Mouse (Mus musculus) ES-E14 (cell line): Measurements from ENCODE around the gene Polr2g. TPM values are rescaled to one million over a fixed set of nuclear protein-coding genes. Genes with fewer than 3 reads are reported as not detected.
"Not testable (repeated sequence)": the region's sequence is repeated elsewhere in the genome, so short reads cannot be mapped to it uniquely, and the experiment has no call there.

Source experiments
- DNase-seq: peaks from one replicate; pipeline ENCODE4 v3.0.0-alpha.2; 2013; ENCODE audit warnings: low read depth, low spot score
- H3K27ac ChIP-seq: 2 replicates; pipeline ENCODE4 v1.5.1; 2012; ENCODE audit warnings: low read depth, mild to moderate bottlenecking, low read length, moderate library complexity, mixed read lengths; ENCODE audit not compliant: poor library complexity, insufficient read depth, severe bottlenecking
- H3K36me3 ChIP-seq: 2 replicates; pipeline ENCODE4 v1.6.1; 2012; ENCODE audit warnings: mild to moderate bottlenecking, low read length, moderate library complexity, mixed read lengths; ENCODE audit not compliant: control insufficient read depth, poor library complexity, insufficient read depth, severe bottlenecking
- H3K4me1 ChIP-seq, 2 experiments: fragments of 150-350 bp in 1 of 2; sonication (generic) in 1 of 2; 2 replicates each; pipeline ENCODE4 v1.6.1; 2012; ENCODE audit warnings: low read length in 2 of 2, mild to moderate bottlenecking in 1 of 2, mixed read lengths in 1 of 2; ENCODE audit not compliant: control insufficient read depth in 2 of 2, insufficient read depth in 2 of 2, poor library complexity in 1 of 2
- H3K4me3 ChIP-seq, 2 experiments: fragments of 150-350 bp in 1 of 2; sonication (generic) in 1 of 2; 2 replicates each; pipeline ENCODE4 v1.5.1; 2012; ENCODE audit warnings: low read length in 2 of 2, low read depth in 1 of 2, mild to moderate bottlenecking in 1 of 2, mixed read lengths in 1 of 2; ENCODE audit not compliant: insufficient read depth in 1 of 2, poor library complexity in 1 of 2, severe bottlenecking in 1 of 2
- H3K9ac ChIP-seq: 2 replicates; pipeline ENCODE4 v1.6.1; 2012; ENCODE audit warnings: low read depth, mild to moderate bottlenecking, low read length, mixed read lengths; ENCODE audit not compliant: poor library complexity, insufficient read depth, severe bottlenecking
- H3K9me3 ChIP-seq: fragments of 150-350 bp; sonication (generic); 2 replicates; pipeline ENCODE4 v1.6.1; 2012; ENCODE audit warnings: low read depth, mild to moderate bottlenecking, low read length; ENCODE audit not compliant: control insufficient read depth, insufficient read depth
- CHD2 ChIP-seq: IDR thresholded peaks from 2 replicates; pipeline ENCODE4 v1.6.1; 2014; ENCODE audit warnings: mild to moderate bottlenecking, low read depth, low read length, inconsistent platforms
- HCFC1 ChIP-seq: IDR thresholded peaks from 2 replicates; pipeline ENCODE4 v1.6.1; 2012; ENCODE audit warnings: low read length, inconsistent platforms, borderline replicate concordance; ENCODE audit not compliant: insufficient read depth
- MAFK ChIP-seq: IDR thresholded peaks from 2 replicates; pipeline ENCODE4 v1.6.1; 2014; ENCODE audit warnings: mild to moderate bottlenecking, low read depth, low read length, inconsistent platforms; ENCODE audit not compliant: insufficient read depth
- ZC3H11A ChIP-seq: IDR thresholded peaks from 2 replicates; pipeline ENCODE4 v1.6.1; 2012; ENCODE audit warnings: low read depth, mild to moderate bottlenecking, inconsistent platforms, low read length, borderline replicate concordance
- ZNF384 ChIP-seq: IDR thresholded peaks from 2 replicates; pipeline ENCODE4 v1.6.1; 2012; ENCODE audit warnings: low read depth, low read length, inconsistent platforms
- in situ Hi-C, 2 experiments: fragments of 600-800 bp; cut with MboI; formaldehyde crosslinking; loops; one replicate each; pipeline ENCODE4 v1.15.1; 2025; ENCODE audit warnings: low sequenced_read_pairs in 2 of 2, inconsistent platforms in 1 of 2; ENCODE audit not compliant: unreplicated experiment in 2 of 2
- total RNA-seq: library from RNA; depleted of rRNA; stranded (reverse); fragments of 300-350 nt; gene quantifications from 2 replicates; pipeline ENCODE4 v1.2.3, GENCODE M21; 2012

The Polr2g gene
- total RNA-seq, 1 experiment = 144 TPM

DNA sequence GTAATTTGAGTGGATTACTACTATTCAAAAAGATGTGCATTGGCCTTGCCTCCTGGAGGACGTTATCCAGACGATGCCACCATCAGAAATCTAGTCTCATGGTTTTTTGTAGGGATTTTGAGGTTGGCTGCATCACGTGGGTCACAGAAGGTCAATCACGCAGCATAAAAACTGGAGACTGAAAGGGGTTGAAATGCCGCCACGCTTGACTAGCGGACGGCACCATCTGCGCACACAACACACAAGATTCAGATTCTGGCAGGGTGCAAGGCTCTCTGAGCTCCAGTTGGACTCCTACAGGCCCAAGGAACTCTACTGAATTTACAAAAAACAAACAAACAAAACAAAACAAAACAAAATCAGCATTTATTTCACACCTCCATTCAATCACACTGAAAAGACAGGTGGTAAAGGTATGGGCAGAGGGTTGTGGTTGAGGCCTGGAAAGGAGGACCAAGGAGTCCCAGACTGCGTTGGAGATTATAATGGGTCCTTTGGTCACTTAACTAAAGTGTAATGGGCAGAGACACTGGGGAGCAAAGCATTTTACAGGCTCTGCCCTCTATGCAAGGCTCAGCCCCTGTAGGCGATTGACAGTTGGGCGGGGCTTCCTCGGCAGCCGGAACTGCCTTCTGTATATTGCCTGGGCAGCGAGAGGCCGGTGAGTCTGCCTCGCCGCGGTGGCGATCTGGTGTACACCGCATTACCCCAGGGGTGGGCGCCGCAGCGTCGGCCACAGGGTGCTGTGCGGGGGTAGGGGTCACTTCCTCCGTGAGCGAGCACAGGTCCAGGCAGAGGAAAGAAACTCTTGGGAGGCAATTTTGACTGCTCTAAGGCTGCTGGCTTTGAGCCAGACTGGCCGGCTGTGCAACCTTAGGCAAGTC is 41.8 kb upstream of the Polr2g start:
- Histone ChIP-seq H3K9ac (peak overlapping the region; percentile 51), H3K4me3 (peak overlapping the region; percentile 63 to 70), H3K9me3 (no peaks in the 10 kb centered on the region), H3K27ac (no peak overlapping the region), H3K36me3 (no peaks in the 10 kb centered on the region; the same call in 1 of the 2 replicates), H3K4me1 (peaks cover 2 to 11% of the 10 kb centered on the region in 2 experiments; a peak in 3 of 4 replicates)
- DNase-seq = no peak
- TF ChIP-seq ZNF384 (no peak), CHD2 (no peak), HCFC1 (no peak), MAFK (no peak)
- in situ Hi-C loops = no loop called here

- Histone ChIP-seq H3K36me3 (peaks cover 1% of the 10 kb centered on the region), H3K9ac (peak within 1 kb of the TSS; percentile 90), H3K4me1 (peaks cover 2 to 11% of the 10 kb centered on the region in 2 experiments; a peak in 3 of 4 replicates), H3K4me3 (peak within 1 kb of the TSS; percentile 64 to 74), H3K27ac (peak within 1 kb of the TSS; percentile 96; the same call in 1 of the 2 replicates), H3K9me3 (no peaks in the 10 kb centered on the region)
- in situ Hi-C loops = no loop called here
- no peak for TF ChIP-seq ZC3H11A
- TF ChIP-seq ZNF384 = no peak
- peak; percentile 71 for TF ChIP-seq MAFK
- TF ChIP-seq HCFC1 = no peak
- DNase-seq = peak; percentile 57
These were observed 40.9 kb upstream of the Polr2g start, which contains the start of gene Gng3 for GRCm38 (mm10) chr19:8839103-8839907. Gene Gng3 (minus strand): TSS chr19:8839194.

GRCm38 (mm10) chr19:8838041-8838730 is 39.8 kb upstream of the Polr2g start:
- Histone ChIP-seq H3K9me3 (no peaks in the 10 kb centered on the region), H3K9ac (peak overlapping the region; percentile 90), H3K4me3 (peak overlapping the region; percentile 64 to 74), H3K27ac (peak overlapping the region; percentile 96; the same call in 1 of the 2 replicates), H3K36me3 (peaks cover 2% of the 10 kb centered on the region), H3K4me1 (peaks cover 2 to 11% of the 10 kb centered on the region in 2 experiments; a peak in 3 of 4 replicates)
- in situ Hi-C loops = no loop called here
- TF ChIP-seq ZC3H11A (no peak), HCFC1 (no peak), ZNF384 (no peak), MAFK (no peak), CHD2 (no peak)
- DNase-seq = no peak

DNA sequence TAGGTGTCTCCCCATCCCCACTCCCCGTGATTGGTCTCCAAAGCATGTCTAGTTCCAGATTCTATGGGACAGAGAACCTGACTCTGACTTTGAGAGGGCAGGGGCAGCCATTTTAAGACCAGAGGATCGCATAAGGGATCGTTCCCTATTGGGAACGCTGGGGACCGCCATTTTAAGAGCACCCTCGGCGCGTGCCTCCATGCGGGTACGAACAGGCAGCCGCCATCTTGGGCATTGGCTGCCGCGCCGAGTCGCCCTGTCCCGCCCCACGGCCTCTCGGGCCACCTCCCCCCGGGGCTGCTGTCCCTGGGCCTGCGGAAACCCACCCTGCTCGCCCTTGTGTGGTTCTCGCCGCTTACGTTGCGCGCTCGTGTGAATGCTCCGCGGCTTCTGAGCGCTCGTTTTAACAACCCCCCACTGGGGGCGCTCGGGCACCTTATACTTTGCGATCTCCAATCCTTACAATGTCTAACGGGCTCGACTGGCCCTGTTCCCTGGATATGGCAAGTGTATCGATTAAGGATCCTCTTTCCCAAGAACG is 38.9 kb upstream of the Polr2g start, which contains the start of gene Bscl2:
Gene Bscl2, plus strand, starts transcription at position 217 of the 541 bp plus-strand sequence.
- peak within 1 kb of the TSS; percentile 64 to 74 for H3K4me3 ChIP-seq
- in situ Hi-C loops = no loop called here
- peaks cover 2 to 11% of the 10 kb centered on the region in 2 experiments; a peak in 3 of 4 replicates for H3K4me1 ChIP-seq
- no peaks in the 10 kb centered on the region for H3K9me3 ChIP-seq
- peak within 1 kb of the TSS; percentile 96 for H3K27ac ChIP-seq
- peak within 1 kb of the TSS; percentile 90 for H3K9ac ChIP-seq
- H3K36me3 ChIP-seq = peaks cover 10% of the 10 kb centered on the region
- peak; percentile 99 for TF ChIP-seq ZC3H11A
- peak; percentile 71 for TF ChIP-seq HCFC1
- TF ChIP-seq MAFK = no peak
- TF ChIP-seq CHD2 = no peak
- no peak for TF ChIP-seq ZNF384
- DNase-seq = peak; percentile 78

DNA sequence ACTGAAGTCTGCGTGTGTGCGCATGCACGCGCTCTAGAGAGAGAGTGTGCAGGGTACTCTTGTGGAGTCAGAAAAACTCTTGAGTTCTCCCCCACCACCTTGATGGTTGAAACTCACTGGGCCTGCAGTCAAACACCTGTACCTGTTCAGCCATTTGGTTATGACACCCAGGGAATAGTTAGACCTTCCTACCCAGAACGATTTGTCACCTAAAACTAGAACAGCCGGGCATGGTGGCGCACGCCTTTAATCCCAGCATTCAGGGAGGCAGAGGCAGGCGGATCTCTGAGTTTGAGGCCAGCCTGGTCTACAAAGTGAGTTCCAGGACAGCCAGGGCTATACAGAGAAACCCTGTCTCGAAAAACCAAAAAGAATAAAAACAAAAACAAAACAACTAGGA is 38.0 kb upstream of the Polr2g start:
- H3K4me3 ChIP-seq, DNase-seq, H3K9ac ChIP-seq, in situ Hi-C loops, H3K9me3 ChIP-seq: not testable (repeated sequence)
- peaks cover 15% of the 10 kb centered on the region for H3K36me3 ChIP-seq
- H3K4me1 ChIP-seq = peaks cover 2 to 11% of the 10 kb centered on the region in 2 experiments; a peak in 3 of 4 replicates
- peak overlapping the region; percentile 22; the same call in 1 of the 2 replicates for H3K27ac ChIP-seq
